Mouse (Mus musculus) stomach, postnatal 0 days (tissue): Measurements from ENCODE around the gene Tgds.
A peak's percentile ranks its signal among the peaks of the same experiment; 100 is the strongest.

Experiments
- CTCF ChIP-seq: IDR thresholded peaks from 2 replicates; pipeline ENCODE4 v1.5.1; 2016; ENCODE audit warnings: antibody characterized with exemption, low read depth, mild to moderate bottlenecking, moderate library complexity
- EP300 ChIP-seq: optimal IDR thresholded peaks from 2 replicates; pipeline ENCODE3; 2016; ENCODE audit warnings: antibody characterized with exemption

GRCm38 (mm10) chr14:118070100-118070499 is 62.5 kb downstream of the Tgds start:
- TF ChIP-seq CTCF: peak; percentile 30; the same call in 1 of the 2 replicates
- TF ChIP-seq EP300: no peak
